Mouse (Mus musculus) cerebellum, postnatal 36 days (tissue): ENCODE measurements around the gene Kctd17.

ENCODE experiments used
- DNase-seq, 2 experiments: peaks; one replicate each; pipeline ENCODE4 v3.0.0; 2021 to 2022; ENCODE audit warnings: mixed read lengths in 2 of 2

The Kctd17 gene

GRCm38 (mm10) chr15:78416937-78417336 is 11.4 kb upstream of the Kctd17 start:
- no peak for DNase-seq

DNA sequence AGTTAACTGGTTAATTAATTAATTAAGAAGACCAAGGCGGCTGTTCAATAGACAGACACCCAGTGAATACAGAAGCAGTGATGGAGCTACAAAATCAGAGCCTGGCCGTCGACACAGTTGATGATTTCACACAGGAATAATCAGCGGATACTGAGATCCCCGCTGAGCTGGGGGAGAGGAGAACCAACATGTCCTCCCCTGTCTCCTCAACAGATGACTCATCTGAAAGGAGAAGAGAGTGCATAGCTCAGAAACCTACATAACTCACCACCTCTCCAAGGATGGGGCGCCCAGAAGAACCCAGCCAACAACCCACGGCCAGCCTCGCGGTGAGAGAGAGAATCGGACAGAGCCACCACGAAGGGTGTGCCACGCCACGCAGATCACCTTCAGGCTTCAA is 8.0 kb upstream of the Kctd17 start:
- no peak for DNase-seq

GRCm38 (mm10) chr15:78422046-78422956 is 6.1 kb upstream of the Kctd17 start:
- peak; percentile 83 to 87 for DNase-seq

- peak in 1 of 2 experiments; percentile 3 for DNase-seq
Measured at GRCm38 (mm10) chr15:78424507-78424906, 3.9 kb upstream of the Kctd17 start.

- DNase-seq = no peak
Measured at GRCm38 (mm10) chr15:78425230-78425629, 3.1 kb upstream of the Kctd17 start.

DNA sequence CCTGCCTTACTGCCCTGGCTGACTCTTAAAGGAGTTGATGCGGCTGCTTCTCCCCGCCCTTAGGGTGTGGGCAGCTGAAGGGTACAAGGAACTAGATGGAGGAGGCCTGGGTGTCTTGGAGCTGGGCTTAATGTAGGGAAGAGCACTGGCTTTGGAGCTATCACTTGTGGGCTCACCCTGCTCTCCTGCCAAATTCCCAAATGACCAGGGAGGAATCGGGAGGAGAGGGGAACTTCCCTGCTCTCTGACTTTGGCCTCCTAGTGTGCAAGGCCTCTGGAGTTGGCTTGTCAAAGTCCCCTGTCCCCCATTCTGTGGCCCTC is 735 bp downstream of the Kctd17 start:
- no peak for DNase-seq

- DNase-seq = no peak
Measured at GRCm38 (mm10) chr15:78429871-78430622, 1.7 kb downstream of the Kctd17 start.

GRCm38 (mm10) chr15:78430874-78431273 is 2.5 kb downstream of the Kctd17 start:
- DNase-seq = no peak

DNA sequence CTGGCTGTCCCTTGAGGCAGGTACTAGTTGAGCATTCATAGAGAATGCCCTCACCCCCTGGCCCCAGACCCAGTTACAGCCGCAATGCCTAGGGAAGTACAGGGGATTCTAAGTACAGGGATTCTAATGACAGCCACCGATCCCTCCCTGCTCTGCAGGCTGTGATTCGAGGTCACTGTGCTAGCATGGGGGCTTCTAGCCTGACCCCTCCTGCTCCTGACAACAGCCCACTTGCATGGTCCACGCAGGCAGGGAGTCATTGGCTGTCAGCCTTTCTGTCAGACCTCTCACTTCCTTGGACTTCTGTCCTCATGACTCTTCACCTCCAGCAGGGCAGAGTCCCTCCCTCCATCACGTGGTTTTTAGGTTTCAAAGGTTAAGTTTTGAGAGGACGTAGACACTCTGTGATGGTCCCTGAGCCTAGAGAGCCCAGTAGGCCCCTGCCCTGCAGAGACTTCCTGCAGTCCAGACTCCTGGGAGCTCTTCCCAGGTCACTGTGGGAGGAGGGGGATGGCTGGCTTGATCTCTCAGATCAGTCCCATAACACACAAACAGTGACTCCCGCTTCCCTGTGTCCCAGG is 3.3 kb downstream of the Kctd17 start:
- no peak for DNase-seq

- peak in 1 of 2 experiments; percentile 47 for DNase-seq
Measured at GRCm38 (mm10) chr15:78434896-78435520, 6.6 kb downstream of the Kctd17 start.

- DNase-seq = no peak
Measured at GRCm38 (mm10) chr15:78435681-78436080, 7.3 kb downstream of the Kctd17 start.

DNA sequence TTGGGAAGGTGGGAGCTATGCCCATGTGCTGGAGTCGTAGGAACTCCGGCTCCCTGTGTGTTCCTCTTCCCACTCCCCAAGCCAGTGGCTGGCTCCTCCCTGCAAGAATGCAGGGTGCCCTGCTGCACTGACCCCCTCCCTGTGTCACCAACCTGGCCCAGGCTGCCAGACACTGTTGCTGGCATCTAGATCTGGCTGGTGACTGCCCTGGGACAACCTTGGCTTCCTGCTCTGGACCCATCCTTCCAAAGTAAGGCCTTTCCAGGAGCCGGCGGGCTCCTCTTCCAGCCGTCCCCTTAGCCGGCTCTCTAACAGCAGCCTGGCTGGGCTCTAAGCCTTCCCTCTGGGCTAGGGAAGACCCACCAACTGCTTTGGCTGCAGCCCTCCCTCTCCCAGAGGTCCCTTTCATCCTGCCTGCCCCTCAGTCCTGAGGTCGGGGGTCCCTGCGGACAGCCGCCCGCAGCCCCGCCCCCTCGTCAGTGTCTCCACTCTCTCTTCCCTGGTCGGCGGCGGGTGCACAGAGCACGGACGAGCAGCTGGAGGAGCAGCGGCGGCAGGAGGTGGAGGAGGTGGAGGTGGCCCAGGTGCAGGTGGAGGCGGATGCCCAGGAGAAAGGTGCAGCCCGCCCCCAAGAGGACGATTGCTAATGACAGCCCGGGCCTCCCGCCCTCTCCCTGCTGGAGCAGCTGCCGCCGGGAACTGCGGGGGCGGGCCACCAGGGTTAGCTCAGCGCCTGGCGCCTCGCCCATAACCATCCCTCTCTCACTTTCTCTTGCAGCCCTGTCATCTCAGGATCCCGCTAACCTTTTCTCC is 8.2 kb downstream of the Kctd17 start:
- DNase-seq = peak; percentile 90 to 96

DNA sequence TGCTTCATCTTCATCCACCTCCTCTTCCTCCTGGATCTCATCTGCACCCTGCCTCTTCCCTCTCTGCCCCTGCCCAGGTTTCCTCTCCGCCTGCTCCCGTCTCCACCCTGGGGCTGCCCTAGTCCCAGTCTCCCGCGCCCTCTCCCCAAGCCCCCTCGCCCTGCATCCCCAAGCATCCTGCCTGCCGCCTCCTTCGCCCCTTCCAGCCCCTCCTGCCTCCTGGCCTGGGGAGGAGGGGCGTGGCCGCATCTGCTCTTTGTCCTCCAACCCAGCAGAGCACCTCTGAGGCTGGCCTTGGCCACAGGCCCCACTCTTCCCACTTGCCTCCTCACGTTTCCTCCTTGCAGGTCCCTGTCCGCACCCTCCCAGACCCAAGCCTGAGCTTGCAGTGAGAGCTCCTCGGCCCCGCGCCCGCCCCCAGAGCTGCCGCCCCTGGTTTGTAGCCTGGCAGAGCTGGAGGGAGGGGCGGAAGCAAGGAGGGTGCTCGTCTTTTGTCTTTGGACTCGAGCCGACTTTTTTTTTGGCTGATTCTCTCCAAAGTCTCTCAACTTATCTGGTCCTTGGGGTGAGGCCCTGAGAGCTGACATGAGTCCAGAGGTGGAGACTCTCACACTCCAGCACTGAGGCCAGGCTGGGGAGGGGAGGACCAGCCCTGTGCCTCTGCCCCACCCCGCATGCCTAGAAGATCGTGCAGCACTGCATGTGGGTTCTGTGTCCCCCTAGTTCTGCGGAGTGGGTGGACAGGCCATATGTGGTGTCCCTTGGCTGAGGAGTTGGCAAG is 9.1 kb downstream of the Kctd17 start:
- peak; percentile 49 for DNase-seq

DNA sequence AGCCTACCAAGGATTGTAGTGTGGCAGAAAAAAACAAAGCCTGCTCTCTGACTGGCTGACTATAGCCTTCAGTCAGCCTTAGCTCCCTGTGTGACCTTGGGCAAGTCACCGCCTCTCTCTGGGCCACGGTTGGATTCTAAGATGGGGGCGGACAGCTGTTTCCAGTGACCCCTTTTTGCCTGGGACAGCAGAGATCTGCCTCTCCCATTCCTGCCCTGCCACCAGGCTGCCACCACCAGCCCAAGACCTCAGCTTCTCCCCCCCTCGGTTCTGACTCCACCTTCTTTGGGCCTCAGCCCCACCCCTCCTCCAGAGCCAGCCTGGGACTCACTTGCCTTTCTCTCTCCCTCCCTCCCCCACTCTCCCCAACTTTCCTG is 9.6 kb downstream of the Kctd17 start:
- DNase-seq = no peak

DNA sequence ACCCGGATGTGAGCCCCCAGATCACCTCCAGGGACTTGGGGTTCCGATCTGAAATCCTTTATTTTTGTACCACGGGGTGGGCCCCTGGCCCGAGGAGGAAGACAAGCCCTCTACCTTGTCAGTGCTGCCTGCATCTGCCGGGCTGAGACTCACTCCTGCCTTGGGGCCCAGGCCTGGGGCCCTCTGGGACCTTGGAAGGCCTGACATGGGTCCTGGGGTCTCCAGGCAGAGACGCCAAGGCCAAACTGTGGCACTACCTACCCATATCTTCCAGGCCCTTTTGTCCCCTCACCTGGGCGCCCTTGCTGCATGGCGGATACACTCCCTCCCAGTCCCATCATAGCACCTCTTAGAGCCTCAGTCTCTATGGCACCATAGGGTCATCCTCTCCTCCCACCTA is 10.1 kb downstream of the Kctd17 start:
- no peak for DNase-seq

DNA sequence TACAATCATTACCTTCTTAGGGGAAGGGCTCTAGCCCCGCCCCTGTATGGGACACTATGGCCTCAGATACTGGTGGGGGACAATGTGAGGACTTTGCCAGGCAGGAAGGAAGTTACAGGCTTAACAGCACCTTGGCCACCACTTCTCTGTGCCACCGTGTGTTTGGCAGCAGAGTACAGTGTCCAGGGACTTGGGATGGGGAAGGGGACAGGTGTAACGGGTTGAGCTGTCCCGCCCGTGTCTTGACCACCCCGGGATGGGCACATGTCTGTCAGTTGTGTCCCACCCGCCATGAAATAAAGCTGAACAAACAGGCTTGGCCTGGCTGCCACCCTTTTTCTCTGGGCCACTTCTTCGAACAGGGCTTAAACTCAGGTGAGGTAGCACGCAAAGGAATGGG is 10.6 kb downstream of the Kctd17 start:
- no peak for DNase-seq

- no peak for DNase-seq
Measured at GRCm38 (mm10) chr15:78442231-78442630, 13.9 kb downstream of the Kctd17 start.

- no peak for DNase-seq
Measured at GRCm38 (mm10) chr15:78443857-78444256, 15.5 kb downstream of the Kctd17 start.

DNA sequence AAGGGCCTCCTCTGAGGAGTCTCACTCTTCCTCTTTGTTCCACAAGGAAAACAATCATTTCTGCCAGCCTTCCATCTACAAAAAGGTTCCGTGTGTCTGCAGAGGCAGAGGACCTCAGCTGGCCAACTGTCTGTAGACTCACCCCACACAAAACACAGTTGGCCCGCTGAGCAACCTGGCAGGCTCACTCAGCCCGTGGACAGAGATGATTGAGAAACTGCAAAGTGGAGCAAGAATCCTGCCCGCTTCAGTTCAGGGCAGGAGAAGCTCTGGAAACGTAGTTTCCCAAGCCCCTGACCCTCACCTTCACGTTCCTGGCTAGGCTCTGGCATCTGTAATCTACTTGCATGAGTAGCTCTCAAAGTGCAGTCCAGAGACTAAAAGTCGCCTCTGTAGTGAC is 18.8 kb downstream of the Kctd17 start:
- DNase-seq = no peak

DNA sequence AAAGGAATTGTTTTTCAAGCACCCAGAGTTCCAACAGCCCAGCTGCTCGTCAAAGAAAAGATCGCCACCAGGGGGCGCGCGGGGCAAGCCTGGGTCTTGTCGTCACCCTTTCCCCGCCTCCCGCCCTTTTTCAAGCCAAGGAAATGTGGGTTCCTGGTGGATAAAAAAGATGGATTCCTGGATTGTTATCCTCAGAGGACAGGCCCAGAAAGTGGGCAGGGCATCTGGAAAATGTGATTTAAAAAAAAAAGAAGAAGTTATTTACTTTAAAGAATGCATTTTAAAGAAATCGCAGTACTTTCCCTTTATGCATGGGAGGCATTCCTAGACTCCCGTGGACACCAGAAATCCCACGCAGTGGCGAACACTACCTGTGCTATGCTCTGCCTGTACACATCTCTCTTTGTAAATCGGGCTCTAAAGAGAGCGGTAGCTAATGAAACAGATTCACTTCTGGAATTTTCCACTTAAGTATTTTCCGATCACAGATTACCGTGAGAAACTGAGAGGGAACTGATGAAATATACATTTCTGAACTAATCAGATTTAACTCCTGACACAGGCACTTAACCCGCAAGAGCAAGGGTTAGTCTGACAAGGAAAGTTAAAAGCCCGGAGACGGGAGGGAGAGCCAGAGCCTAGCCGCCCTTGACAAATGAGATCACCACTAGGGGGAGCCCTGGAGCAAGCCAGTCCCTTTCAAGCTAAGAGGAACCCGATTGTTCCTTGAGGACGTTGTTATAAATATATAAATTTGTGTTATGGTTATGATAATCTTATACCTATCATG is 19.6 kb downstream of the Kctd17 start:
- DNase-seq = peak; percentile 97 to 98

GRCm38 (mm10) chr15:78449131-78449530 is 20.8 kb downstream of the Kctd17 start:
- DNase-seq = no peak
